Mouse (Mus musculus): ENCODE data around the gene Sh3bgrl3.
A peak's percentile ranks its signal among the peaks of the same experiment; 100 is the strongest.

Sh3bgrl3 gene

DNA sequence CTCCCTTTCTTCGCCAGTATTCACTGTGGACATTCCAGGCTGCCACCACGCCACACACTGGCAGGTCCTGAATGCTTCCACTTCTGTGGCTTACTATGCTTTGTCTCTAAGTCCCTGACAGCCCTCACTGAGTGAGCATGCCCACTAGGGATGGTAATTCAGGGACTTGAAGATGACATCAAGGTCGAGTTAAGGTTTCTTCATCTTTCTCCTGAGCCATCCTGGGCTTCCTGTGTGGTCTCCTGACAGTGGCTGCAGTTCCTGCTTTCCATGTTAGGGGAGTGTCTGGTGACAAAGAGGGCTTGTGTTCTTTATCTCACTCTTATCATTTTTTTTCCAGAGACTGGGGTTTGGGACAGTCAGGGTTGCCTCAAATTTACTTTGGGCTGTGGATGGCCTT is 17.9 kb downstream of the Sh3bgrl3 start:
- no peak for ATAC-seq (ENCODE audit: low TSS enrichment)

DNA sequence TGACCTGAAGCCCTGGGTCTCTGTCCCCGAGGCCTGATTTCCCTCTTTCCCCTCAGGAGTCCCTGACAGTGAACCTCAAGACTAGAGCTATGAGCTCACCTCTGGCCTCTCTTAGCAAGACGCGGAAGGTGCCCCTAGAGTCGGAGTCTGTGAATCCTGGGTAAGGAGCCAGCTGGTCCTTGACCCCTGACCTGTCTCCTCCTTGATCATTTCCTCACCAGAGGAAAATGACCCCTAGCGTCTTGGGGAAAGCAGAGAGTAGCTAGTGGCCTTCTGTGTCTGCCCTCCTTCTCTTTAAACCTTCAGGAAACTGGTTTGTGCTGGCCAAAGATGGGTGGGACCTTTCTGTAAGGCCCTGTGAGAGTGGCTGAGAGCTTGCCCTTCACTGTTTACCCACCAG is 20.4 kb downstream of the Sh3bgrl3 start:
- no peak for ATAC-seq (ENCODE audit: low TSS enrichment)

DNA sequence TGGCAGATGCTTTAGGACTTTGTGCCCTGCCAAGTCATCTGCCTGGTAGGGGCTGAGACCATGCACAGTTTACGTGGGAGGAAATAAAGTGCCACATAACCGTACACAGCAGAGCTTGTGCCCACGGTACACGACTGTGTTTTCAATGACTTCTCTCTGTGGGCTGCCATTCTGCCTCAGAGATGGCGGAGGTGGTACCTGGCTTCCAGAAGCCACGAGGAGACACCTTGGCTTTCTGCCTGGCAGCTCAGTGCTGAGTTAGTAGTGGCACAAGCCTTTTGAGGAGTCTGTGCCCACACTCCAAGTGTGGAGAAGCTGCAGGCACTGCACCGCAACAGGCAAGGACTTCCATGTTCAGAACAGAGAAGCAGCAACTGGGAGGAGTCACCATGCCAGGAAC is 20.9 kb downstream of the Sh3bgrl3 start:
- peak; percentile 93 for ATAC-seq (ENCODE audit: low TSS enrichment)

DNA sequence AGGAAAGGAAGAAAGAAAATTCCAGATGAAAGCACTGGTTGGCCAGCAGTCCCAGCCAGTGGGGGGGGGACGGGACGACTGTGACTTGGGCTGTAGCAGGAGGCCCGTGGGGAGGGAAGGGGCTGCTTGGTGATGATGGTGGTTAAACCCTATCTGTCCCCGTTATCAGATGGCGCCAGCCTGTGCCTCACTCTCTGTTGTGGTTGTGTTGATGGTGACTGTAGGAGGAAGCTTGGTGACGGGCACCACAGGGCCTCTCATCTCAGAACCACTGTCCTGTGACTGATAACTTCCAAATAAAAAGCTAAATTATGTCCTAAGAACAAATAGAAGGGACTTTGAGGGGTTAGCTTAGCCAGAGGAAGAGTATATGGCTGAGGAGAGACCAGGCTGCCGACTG is 22.5 kb downstream of the Sh3bgrl3 start:
- no peak for ATAC-seq (ENCODE audit: low TSS enrichment)

DNA sequence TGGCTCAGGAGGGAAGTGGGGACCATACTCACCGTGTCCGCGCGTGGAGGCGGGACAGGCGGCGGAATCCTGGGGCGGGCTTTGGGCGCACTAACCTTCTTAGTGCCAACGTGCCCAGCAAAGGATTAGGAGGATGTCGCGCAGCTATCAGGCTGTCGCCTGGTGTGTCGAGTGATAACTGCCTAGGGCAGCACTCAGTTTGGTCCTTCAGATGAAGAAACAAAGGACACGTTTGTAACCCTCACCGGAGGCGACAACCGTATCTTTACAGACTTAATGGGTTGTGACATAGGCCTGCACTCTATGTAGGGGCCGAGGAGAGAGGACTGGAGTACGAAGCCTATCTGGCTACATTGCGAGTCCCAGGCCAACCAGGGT is 25.9 kb downstream of the Sh3bgrl3 start:
- ATAC-seq (ENCODE audit: low TSS enrichment), result peak; percentile 60

DNA sequence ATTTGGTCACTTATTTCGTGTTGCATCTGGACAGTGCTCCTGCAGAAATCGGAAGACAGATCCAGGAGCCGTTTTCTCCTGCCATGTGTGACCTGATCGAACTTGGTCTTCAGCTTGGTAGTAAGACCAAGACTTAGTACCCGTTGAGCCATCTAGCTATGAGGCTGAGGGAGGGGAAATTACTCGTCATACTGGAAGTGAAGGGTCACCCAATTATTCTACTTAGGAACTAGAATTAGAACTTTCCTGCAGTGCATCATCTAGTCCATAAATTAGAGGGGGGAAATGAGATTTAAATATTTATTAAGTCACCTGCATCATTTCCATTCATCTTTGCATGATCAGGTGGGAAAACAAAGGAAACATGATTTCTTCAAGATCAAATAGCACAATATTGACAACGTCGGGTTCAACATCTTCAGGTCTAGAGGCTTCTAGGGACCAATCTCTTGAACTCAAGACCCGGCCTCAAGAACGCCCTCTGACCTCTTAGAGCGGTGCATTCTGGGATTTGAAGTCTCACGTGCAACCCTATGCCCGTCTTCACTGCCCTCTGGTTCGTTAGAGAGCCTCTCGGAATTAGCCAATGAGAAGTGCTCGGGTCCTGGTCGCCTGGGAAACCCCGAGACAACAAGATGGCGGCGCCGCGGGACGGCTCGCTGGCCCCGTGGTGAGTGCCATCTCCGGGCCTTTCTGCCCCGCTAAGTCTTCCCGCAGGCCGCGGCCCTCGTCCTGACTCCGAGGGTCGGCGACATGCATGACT is 26.4 kb downstream of the Sh3bgrl3 start, which contains the start of gene Ubxn11:
Ubxn11 (plus strand) TSS at position 592 of the 763 bp plus-strand sequence.
- peak; percentile 100 for ATAC-seq (ENCODE audit: low TSS enrichment)

DNA sequence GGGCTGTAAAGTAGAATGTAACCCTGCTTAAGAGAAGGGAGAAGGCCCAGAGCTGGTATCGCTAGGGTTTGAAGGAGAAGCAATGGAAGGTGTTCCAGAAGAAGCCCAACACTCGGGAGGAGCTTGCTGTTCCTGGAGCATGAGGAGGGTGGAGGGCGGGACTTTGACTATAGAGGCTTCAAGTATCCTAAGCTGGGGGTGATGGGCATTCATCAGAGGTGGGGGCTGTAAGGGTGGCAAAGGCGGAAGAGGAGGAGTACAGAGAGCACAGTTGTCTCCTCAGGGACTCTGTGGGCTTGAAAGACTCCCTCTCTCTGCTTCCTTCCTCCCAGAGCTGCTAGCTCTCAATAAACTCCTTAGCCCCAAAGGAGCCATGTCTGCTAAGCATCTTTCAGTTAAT is 28.3 kb downstream of the Sh3bgrl3 start:
- no peak for ATAC-seq (ENCODE audit: low TSS enrichment)

DNA sequence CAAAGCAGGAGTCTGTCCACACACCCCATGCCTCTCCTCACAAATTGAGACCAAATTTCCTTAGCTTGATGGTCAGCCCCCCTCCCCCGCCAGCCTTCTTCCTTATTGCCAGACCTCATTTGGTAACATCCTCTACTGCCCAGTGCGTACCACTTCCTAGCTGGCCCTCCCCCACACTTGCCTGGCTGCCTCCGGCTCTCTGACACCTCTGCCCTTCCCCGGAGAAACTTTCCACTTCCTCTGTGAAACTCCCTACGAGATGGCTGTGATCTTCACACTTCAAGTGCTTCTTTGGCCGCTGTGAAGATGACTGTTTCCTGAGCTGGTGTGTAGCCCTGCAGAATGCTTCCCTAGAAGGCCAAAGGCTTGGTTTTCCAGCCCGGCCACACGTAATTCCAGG is 30.0 kb downstream of the Sh3bgrl3 start:
- no peak for ATAC-seq (ENCODE audit: low TSS enrichment)

DNA sequence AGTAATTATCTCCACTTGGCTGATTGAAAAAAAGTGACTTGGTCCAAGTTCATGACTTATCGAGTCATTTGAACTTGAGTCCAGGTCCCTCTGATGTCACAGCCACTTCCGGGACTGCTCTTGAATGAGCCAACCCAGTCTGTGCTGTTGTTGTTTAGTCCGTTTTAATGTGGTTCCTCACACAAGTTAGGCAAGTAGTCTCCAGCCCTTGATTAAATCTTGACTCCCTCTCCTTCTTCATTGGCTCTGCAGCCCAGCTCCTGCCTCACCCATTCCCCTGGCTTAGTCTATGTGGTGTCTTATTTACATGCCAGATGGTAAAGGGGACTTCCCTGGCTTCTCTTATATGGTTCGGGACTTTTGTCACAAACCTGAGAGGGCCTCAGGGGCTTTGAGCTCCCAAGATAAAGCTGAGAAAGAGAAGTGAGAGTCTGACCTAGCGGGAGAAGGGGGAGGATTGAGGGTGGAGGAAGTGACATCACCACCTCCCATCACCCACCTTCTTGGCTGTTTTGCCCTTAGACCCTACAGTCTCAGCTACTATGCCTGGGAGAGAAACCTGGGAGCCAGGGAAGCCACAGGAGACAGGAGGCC is 31.5 kb downstream of the Sh3bgrl3 start:
- ATAC-seq (ENCODE audit: low TSS enrichment), result no peak

DNA sequence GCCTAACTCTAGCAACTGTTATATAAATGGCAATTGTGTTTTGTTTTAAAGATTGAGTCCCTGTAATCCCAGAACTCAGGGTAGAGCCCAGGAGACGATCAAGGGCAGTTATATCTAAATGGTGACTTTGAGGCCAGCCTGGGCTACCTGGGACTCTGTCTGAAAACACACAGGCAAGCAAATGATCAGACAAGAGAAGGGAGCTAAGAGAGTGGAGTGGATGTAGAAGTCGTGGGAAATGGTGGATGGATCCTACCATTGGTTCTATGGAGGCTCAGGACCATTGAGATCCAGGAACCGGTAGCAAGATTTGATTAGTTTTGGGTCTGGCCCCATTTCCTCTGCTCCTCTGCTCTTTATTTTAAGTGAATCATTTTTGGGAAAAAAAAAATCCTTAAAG is 32.5 kb downstream of the Sh3bgrl3 start:
- no peak for ATAC-seq (ENCODE audit: low TSS enrichment)

DNA sequence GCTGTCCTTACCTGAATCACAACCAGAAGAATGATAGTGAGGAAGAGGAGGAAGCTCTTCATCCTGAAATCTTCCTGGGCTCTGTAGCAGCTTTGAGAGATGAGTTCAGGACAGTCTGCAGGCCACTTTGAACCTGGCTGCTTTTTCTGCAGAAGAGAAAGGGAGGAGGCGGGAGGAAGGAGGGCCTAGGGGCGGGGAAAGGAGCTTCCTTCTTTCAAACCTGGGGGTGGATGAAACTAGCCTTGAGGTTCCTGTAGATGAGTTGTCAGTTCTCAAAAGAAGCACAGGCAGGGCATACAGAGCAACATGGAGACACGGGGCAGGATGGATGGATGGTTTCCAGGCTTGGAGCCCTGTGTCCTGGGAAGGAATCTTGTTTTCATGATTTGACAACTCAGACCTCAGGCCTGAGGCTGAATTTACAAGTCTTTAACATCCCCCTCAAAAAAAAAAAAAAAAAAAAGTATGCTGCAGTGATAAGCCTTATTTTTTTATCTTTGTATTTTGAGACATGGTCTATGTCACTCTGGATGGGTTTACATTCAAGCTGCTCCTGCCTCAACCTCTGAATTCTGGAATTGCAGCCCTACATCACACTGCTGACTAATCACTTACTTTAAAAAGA is 33.6 kb downstream of the Sh3bgrl3 start, which contains the start of gene Cd52:
Cd52 (minus strand) TSS at position 160 of the 625 bp plus-strand sequence.
- no peak; the same call in 1 of the 2 replicates for ATAC-seq (ENCODE audit: low TSS enrichment)

DNA sequence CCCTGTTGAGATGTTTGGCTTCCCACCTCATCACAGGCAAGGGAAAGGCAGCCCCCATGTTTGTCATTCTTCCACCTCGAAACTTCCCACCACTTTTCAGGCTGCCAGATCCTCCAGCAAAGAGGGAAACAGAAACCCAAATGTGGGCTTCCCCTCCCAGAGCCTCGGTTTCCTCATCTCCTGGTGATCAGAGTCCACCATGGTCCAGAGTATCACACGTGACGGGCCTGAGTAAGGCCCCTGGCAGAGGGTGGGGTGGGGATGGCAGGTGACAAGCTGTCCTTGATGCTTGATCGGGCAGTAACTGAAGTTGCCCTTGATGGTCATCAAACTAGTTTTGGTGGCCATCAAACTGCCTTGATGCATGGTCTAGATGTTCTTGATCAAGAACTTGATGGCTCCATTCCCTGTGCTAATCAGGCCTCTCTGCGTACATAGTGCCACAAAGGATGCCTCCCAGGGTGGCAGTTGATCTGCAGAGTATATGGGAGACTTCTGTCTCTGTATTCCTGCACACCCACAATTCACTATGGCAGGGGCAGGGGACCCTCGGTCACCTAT is 34.5 kb downstream of the Sh3bgrl3 start:
- no peak for ATAC-seq (ENCODE audit: low TSS enrichment)

DNA sequence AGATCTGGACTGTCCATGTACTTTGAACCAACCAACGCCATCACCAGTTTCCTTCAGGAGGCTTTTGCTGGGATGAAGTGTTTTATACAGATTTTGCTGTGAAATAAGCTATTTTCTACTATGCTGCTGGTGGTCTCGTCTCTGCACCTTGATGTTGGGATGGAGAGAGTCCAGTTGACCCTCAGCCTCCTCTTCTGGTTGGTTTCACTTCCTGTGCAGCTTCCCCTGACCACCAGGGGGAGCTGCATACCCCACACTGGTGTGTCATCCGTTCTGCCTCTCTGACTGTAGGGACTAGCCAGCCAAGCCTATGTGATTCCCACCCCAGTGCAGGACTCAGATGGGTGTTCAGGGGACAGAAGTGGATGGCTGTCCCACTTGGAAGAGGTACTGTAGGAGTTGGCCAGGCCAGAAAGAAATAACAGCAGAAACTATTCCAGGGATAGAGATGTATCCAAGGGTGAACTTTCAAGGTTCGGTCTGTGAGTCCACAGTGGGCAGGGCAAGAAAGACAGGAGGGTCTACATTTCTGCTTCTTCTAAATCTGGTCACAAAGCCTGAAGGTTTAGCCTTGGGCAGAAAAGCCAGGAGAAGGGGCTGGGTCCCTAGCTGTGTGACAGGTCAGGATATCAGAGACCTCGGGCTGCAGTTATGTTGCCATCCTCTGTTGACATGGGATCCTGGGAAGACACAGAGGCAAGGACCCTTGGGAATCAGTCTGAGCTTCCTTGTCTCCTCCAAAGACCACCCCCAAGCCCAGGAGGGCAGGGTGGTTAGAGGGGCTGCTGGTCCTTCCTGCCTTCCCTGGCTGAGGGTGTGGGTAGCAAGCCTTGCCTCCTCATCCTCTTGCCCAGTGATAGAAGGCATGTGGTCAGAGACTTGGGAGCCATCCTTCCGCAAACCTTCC is 36.0 kb downstream of the Sh3bgrl3 start:
- 0 out of 2 replicates have a peak, but pooled peaks have one; percentile 57 for ATAC-seq (ENCODE audit: low TSS enrichment)

DNA sequence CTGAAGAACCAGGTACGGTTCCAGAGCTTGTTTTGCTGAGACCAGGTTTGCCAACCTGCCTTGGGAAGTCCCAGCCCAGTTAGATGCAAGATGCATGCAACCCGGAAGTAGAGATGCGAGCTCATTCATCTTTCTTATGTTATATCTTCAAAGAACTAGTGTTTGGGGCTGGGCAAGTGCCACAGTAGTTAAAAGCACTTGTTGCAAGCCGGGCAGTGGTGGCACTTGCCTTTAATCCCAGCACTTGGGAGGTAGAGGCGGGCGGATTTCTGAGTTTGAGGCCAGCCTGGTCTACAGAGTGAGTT is 37.4 kb downstream of the Sh3bgrl3 start:
- ATAC-seq (ENCODE audit: low TSS enrichment), result no peak

DNA sequence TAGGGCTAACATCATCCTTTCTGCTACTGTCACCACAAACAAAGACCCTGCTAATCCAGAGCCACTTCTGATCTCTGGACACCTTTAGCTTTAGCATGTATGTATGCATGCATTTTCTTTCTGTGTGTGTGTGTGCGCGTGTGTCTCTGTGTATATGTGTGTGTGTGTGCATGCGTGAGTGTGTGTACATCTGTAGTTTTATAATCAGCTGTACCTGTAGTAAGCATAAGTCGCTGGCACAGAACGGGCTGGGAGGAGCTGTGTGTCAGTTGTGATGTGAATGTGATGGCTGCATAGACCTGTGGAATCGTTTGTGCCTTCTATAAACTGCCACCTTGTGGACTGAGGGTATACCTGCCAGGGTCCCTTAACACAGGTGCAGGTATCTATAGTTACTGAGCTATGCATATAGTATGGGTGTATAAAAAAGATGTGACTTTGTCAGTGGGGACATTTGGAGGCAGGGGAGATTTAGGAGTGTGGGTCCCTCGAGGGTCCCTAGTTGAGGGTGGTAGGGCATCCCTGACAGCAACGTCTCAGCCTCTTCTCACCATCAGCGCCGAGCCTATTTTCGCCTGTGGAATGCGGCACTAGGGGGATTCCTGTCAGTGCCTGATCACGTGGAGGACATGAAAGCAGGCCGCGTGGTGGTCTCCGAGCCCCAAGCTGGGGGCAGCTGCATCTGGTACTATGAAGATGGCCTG is 37.9 kb downstream of the Sh3bgrl3 start:
- no peak for ATAC-seq (ENCODE audit: low TSS enrichment)

DNA sequence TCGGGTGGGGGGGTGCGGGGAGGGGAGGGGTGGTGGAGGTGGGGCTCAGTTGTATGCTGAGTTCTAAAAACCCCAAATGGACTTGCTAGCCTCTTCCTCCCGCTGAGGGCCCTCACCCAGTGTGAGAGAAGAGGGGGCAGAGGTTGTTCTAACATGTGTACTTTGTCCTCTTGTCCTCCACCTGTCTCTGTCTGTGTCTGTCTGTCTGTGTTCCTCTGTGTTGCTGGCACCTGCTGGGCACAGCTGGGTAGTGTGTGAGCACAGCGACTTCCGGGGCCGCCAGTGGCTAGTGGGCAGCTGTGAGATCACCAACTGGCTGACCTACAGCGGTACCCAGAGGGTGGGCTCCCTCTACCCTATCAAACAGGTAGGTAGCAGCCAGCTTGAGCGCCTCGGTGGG is 39.6 kb downstream of the Sh3bgrl3 start:
- no peak for ATAC-seq (ENCODE audit: low TSS enrichment)

DNA sequence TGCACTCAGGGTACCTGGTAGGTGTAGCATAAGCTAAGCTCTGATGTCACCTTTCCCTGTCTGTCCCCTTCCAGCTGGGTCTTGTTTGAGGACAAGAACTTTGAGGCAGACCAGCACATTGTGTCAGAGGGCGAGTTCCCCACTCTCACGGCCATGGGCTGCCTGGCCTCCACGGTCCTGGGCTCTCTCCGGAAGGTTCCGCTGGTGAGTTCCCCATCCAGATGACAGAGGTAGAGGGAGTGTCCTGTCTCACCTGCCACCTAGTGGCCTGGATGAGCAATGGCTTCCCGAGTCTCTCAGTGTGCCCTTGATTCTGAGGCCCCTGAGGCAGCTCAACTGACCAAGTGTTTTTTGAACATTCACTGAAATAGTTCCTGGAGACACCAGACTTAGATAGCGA is 41.2 kb downstream of the Sh3bgrl3 start:
- peak; percentile 82; the same call in 1 of the 2 replicates for ATAC-seq (ENCODE audit: low TSS enrichment)

DNA sequence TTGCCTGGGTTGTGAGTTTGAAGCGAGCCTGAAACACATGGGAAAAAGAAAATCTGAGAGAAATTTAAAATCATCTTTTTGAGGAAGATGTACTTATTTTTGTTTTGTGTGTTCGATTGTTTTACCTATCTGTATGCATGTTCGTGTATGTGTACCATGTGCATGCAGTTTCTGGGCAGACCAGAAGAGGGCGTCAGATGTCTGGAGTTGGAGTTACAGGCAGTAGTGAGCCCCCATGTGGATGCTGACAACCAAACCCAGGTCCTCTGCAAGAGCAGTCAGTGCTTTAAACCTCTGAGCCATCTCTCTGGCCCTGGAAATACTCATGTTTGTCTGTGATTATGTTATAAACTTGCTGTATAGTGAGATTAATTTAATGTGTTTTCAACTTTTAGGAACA is 43.6 kb downstream of the Sh3bgrl3 start:
- no peak for ATAC-seq (ENCODE audit: low TSS enrichment)

DNA sequence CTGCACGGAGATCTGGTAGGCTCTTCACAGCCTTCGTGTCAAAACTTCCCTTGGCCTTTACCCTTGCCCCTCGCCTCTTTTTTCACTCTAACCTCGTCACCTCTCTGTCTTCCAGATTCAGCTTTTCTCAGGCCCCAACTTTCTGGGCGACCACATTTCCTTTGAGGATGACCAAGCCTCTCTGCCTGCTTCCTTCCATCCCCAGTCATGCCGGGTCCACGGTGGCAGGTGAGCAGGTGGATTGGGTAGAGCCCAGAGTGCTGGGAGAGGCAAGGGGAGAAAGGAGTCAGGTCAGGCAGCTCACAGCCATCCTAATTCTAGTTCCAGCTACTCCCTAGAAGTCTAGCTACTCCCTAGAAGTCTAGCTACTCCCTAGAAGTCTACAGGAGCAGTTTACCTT is 46.1 kb downstream of the Sh3bgrl3 start:
- no peak for ATAC-seq (ENCODE audit: low TSS enrichment)

DNA sequence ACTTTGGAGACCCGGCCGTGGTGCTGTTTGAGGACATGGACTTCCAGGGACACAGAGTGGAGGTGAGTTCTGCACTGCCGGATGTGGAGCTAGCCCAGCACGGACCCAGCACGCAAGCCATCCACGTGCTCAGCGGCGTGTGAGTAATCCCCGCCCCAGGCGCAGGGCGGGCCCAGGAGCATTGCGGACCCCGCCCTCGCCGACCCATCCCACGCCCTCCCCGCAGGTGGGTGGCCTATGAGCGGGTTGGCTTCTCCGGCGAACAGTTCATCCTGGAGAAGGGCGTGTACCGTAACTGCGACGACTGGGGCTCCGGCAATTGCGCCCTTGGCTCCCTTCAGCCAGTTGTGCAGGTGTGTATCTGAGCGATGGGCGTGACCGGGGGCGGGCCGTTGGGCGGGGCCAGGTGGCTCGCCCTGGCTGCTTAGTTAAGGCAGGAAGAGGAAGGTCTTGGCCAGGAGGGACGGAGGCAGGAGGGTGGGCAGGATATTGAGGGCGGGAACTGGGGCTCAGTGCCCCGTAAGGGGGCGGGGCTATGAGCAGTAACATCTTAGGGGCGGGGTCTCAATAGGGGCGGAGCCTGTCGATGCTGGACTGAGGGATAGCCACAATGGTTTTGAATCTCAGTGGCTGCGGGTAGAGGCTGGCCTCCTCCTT is 46.7 kb downstream of the Sh3bgrl3 start:
- ATAC-seq (ENCODE audit: low TSS enrichment), result peak; percentile 87

DNA sequence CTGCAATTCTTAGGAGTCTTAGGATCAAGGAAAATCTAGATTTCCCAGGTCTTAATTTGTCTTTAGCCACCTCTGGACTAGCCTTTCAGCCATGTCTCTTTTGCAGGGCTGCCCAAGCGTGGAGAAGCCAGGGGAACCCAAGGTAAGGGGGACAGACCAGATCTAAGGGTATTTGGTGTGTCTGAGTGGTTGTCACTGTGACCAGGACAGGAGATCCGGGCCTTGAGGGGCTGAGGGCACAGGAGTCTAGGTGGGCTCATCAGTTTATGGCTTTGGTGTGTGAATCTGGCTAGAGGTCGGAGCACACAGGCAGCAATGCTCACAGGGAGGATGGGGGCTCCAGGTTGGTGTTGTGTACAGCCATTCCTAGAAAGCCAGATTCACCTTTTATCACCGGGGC is 47.9 kb downstream of the Sh3bgrl3 start:
- no peak for ATAC-seq (ENCODE audit: low TSS enrichment)

Data from frontal cortex, adult (tissue).